Mouse (Mus musculus): ENCODE data around the gene Slc25a36. TPM values are rescaled to one million over a fixed set of nuclear protein-coding genes. Genes with fewer than 3 reads are reported as not detected.
A peak's percentile ranks its signal among the peaks of the same experiment; 100 is the strongest.

The Slc25a36 gene
- total RNA-seq, 2 experiments from 2014 or later: 38.8 to 42.5 TPM

DNA sequence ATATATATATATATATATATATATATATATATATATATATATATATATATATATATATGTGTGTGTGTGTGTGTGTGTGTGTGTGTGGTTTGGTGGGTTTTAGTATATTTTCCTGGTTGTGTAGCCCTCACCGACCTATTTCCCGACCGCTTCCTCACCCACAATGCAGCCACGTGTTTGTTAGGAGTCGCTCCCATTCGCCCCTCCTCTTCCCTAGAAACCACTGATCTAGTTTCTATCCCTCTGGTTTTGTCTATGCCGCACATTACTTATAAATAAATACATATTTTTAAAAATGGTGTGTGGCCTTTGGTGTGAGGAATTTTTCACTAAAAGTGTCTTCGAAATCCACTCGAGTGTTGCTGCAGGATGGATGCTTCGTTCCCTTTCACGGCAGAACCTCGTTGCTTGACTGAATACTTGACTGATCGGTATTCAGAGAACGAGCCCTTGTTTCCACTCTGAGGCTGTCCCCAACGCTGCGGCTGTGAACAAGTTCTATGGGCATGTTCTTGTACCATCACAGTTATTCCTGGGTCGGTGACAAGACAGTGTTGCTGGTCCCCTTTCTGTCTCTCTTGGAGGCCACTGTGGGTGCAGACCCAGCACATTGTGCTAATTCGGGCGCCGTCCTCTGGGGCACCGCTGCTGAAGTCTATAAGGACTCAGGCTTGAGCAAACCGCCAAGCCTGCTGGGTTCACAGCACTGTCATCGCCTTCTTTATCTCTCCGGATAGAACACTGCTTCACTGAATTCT, 2.0 kb upstream of the Slc25a36 start:
- DNase-seq (ENCODE audit: low spot score): no peak
- intact Hi-C loops (cut with DNase I): no loop called here

DNA sequence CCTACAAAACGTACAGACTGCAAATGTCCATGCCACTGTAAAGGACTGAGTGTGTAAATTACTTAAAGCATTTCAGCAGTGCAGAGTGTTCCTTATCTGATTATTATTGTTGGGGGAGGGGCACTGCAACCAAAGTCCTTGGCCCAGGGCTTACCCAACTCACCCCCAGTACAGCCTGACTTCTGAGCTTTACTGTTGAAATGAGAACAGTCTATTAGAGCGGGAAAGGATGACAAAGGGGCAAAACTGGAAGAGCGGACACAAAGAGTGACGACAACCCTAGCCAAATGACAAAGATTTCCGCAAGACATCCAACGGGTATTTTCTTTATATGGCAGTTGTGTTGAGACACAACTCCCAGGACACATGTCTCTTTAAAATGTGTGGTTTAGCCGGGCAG, 1.3 kb upstream of the Slc25a36 start:
- DNase-seq (ENCODE audit: low spot score): no peak
- intact Hi-C loops (cut with DNase I): no loop called here

DNA sequence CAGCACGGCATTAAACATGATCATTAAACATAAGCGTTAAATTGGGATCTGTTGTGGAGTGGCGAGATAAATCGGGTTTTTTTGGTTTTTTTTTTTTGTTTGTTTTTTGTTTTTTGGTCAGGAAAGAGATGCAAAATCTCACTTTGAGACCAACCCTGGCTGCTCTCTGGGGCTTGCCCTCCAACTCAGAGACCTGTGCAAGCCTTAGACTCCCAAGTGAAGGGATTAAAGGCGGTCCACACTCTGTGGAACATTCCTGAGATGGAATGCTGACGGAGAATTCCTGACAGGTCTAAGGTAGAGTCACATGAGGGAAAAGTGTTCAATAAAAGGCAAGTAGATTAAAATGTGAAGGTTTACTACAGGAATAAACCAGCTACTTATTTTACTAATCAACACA, 549 bp upstream of the Slc25a36 start:
- intact Hi-C loops (cut with DNase I): no loop called here
- DNase-seq (ENCODE audit: low spot score): no peak

DNA sequence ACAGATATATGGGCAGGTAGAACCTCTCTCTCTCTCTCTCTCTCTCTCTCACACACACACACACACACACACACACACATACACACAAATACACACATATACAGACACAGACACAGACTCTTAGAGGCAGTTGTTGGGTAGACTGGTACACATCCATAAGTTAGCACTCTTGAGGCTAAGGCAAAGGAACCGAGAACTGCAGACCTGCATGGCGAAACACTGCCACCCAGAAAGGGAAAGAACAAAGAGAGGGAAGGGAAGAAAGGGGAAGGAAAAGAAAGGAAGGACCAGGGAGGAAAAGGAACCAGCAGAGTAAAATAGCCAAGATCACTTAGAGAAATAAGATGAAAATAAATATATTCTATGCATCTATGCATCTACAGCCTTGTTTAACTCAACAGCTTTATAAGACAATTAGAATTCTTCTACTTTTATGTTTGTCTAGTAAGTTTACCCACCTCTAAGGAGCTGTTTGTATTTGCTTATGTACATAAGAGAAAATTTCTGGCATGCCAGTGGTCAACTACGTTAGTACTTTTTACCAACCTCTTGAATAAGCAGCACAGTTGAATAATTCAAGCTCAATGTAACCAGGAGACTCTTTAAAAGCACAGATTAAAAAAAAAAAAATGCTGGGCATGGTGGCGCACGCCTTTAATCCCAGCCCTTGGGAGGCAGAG, 4.3 kb downstream of the Slc25a36 start:
- intact Hi-C loops (cut with DNase I): no loop called here
- DNase-seq (ENCODE audit: low spot score): no peak

DNA sequence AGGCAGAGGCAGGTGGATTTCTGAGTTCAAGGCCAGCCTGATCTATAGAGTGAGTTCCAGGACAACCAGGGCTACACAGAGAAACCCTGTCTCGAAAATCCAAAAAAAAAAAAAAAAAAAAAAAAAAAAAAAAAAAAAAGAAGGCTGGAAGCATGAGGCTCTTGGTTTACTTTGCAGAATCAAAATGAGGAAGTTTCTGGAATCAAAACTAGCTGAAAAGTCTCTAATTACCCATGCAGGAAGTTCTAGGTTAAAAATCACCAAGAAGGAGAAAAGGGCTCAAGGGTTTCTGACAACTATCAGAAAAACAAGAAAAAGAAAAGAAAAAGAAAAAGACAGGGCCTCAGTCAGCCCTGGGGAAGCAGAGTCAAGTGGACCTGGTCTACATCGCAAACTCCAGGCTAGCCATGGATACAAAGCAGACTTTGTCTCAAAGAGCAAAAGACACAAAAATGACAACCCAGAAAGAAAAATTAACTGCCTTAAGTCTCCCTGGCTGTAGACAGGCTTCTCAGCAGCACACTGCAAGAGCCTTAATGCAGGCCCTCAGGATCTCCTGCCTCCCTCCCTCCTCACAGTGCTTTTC, 5.5 kb downstream of the Slc25a36 start:
- DNase-seq (ENCODE audit: low spot score): no peak
- intact Hi-C loops (cut with DNase I): no loop called here

DNA sequence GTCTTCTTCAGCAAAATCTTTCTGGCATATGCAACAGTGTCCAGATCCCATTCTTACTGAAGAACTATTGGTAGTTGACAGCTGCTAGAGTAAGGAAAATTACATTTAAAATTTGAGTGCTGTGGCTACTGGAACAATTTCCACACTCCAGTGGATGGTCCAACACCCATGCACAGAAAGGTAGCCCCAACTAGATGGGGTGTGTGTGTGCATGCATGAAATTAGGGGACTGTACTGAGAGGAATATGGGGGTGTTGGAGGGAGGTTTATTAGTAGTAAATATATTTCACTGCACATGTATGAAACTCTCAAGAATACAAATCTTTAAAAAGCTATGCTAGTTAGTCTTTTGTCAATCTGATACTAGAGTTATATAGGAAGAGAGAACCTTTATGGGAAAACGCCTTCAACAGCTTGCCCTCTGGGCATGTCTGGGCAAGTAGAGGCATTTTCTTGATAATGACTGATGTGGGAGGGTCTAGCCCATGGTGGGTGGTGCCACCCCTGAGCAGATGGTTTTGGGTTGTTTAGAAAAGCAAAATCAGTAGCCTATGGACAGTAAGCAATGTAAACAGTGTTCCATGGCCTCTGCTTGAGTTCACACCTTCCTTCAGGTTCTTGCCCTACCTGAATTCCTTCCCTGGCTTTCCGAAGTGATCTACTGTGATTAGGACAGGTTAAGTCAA, 7.4 kb downstream of the Slc25a36 start:
- intact Hi-C loops (cut with DNase I): no loop called here
- DNase-seq (ENCODE audit: low spot score): no peak

DNA sequence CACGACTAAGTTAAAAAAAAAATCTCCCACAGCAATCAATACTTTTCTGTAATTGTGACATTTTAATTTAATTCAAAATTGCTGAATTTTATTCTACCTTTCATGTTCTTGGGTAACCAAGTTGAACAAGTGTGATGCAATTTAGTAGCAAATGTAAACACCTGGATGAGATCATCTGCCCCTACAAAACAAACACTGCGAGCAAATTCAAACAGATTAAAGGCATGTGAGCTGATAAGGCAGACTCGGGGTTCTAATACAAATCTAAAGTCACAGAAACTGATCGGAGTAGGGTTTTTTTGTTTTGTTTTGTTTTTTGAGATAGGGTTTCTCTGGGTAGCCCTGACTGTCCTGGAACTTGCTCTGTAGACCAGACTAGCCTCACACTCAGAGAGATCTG, 12.0 kb downstream of the Slc25a36 start:
- no peak for DNase-seq (ENCODE audit: low spot score)
- intact Hi-C loops (cut with DNase I): no loop called here

DNA sequence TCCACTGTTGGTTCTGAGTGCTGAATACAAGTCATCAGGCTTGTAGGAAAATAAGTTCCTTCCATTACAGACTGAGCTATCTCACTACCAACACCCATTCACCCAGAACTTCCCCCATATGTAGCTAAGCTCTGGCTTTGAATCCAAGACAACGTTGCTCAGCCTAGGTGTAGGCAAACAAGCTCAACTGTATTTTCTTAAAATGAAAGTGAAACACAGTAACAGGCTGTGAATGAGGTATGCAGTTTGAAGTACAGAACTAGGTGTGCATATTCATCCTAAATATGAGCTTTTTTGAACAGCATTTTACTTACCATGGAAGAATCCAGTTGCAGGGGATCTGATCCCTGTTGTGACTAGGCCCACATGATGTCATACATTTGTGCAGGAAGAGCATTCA, 14.8 kb downstream of the Slc25a36 start:
- no peak for DNase-seq (ENCODE audit: low spot score)
- intact Hi-C loops (cut with DNase I): no loop called here

DNA sequence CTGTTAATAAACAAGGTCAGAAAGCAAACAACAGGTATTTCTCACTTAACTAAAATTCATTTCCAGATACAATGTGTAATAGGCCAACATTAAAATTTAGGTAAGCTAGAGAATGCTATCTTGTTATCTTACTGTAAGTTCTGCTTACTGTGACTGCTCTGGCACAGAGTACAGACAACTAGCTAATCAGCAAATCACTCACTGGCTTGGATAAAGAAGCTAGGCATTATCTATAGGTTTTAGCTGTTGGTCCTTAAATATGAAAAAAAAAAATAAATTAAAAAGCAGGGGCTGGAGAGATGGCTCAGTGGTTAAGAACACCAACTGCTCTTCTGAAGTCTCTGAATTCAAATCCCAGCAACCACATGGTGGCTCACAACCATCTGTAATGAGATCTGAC, 23.1 kb downstream of the Slc25a36 start:
- DNase-seq (ENCODE audit: low spot score): no peak
- intact Hi-C loops (cut with DNase I): no loop called here

DNA sequence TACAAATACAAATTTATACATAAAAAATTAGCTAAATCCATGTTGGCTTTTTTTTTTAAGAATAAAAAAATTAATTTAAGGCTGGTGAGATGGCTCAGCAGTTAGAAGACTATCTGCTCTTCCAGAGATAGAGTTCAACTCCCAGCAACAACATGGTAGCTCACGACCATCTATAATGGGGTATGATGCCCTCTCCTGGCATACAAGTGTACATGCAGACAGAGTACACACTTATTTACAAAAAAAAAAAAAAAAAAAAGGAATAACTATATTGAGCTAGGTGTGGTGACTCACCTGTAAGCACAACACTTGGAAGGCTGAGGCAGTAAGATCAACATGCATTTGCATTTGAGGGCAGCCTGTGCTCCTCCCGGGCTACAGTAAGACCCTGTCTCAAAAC, 26.3 kb downstream of the Slc25a36 start:
- DNase-seq (ENCODE audit: low spot score): no peak
- intact Hi-C loops (cut with DNase I): no loop called here

DNA sequence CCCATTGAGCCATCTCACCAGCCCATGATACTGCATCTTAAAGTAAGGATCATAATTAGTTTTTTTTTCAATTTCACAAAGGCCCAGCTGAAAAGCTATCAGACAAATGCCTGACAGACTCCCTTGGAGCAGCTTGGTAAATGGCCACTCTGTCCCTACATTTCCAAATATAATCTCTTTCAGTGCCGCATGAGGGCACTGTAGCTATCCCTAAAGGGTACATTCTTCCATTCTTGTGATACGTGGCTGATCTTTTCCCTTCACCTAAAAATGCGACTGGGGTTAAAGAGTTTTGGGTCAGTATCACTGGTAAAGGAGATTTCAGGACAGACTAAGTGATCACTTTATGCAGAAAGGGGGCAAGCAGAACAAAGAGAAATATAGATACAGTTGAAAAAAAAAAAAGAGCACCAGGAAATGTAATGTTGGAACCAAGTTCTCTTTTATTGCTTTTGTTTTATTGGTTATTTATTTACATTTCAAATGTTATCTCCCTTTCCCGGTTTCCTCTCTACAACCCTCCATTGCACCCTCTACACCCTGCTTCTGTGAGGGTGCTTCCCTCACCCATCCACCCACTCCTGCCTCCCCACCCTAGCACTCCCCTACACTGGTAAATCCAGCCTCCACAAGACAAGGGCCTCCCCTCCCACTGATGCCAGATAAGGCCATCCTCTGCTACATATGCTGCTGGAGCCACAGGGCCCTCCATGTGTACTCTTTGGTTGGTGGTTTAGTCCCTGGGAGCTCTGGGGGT, 29.7 kb downstream of the Slc25a36 start:
- intact Hi-C loops (cut with DNase I): no loop called here
- no peak for DNase-seq (ENCODE audit: low spot score)

DNA sequence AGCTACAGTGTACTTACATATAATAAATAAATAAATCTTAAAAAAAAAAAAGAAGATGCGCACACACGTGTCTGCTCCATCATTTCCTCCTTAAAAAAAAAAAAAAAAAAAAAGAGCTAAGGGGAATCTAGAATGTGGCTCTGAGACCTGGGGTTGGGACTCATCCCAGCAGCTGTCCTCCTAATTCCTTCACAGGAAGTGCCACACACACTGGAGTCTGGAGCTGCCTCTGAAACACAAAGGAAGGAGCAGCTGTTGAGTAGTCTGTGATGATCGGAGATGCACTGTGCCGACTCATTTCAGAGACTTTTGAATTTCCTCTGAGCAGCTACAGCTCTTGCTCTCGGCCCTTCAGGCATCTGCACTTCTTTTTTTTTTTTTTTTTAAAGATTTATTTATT, 41.0 kb downstream of the Slc25a36 start:
- intact Hi-C loops (cut with DNase I): no loop called here
- no peak for DNase-seq (ENCODE audit: low spot score)

DNA sequence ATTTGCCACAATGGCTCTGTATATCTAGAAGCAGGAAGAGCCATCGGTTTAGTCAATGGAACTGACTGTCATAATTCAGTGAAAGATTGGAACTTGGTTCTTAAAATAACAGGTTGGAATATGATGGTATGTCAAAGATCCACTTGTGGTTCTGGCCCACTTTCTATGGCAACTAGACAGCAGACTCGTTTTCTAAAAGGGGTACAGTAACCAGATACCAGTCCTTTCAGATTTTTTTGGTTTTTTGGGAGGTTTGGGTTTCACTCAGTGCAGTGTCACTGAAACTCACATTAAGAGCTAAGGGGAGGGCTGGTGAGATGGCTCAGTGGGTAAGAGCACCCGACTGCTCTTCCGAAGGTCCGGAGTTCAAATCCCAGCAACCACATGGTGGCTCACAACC, 41.5 kb downstream of the Slc25a36 start:
- DNase-seq (ENCODE audit: low spot score): no peak
- intact Hi-C loops (cut with DNase I): no loop called here

DNA sequence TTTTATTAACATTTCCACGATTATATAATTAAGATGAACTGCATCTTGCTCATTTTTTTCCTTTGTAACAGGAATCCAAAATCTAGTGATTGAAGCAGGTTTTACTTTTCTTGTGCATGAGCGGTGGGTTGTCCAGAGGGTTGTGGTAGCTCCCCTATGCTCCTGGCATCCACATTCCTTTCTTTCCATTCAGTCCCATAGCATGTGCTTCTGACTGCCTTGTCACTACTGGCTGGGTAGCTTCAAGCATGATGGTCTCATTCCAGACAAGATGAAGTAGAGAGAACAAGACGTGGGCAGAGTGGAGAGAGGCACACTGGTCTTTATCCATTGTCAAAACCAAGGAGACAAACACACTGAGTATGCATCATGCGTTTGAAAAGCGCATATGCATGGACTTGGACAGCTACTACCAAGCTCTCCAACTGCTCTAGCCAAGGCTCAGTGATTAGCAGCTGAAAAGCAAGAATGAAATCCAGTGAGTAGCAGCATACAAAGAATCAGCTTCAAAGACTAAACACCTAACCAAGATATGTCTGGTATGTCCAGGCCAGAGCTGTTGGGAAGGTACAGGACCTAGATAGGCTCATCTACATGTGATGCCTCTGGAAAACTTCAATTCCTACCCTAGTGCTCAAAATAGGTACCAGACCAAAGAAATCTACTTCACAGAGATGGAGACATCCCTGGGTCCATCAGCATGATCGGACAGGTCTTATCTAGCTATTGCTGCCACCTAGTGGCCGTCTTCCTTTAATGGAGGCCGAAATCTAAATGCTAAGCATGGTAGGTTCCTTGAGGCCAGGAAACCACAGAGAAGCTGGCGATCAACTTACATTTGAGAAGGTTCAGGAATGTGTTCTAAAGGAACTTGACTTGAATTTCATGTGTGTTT, 42.5 kb downstream of the Slc25a36 start:
- peak; percentile 8 for DNase-seq (ENCODE audit: low spot score)
- intact Hi-C loops (cut with DNase I): loop anchor here (1.0 kb wide), 2 partner anchors 107 to 152 kb away; no protein-coding TSS in a partner anchor

DNA sequence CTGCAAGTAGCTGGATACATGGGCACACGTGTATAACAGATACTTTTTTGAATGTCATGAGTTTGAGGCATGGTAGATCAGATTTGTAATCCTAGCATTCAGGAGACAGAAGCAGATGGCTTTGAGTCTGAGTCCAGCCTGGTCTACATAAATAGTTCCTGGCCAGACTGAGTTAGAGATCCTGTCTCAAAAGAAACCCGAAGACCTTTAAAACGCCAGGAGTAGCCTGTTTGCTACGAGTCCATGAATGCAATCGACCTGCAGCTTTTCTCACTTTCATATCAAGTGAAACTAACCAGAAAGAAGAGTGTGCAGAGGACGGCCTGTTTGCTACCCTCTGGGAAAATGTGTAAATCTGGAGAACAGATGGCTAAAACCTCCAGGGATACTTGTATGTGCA, 43.2 kb downstream of the Slc25a36 start:
- intact Hi-C loops (cut with DNase I): loop anchor here (1.0 to 2.0 kb wide), 3 partner anchors 49 to 151 kb away; partner anchors contain the start of gene Spsb4
- no peak for DNase-seq (ENCODE audit: low spot score)

DNA sequence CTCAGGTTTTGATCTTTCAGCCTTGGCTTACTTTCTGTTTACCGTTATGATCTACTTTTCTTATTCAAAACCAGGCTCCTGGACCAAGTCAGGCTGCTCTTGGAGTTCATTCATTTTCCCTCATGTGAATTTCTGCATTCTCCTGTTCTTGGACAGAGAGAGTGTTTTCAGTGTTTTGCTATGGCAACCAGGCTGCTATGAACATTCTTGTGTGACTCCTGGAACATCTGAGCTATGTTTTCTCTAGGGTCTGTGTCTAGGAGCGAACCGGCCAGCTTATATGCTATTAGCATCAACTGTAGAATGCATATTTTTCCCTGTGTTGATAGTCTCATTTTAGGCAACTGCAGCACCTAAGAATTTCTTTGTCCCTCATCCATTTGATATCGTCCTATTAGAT, 45.1 kb downstream of the Slc25a36 start:
- DNase-seq (ENCODE audit: low spot score): no peak
- intact Hi-C loops (cut with DNase I): loop anchor here (2.0 kb wide), 1 partner anchor 47 kb away; the partner anchor contains the start of gene Spsb4

DNA sequence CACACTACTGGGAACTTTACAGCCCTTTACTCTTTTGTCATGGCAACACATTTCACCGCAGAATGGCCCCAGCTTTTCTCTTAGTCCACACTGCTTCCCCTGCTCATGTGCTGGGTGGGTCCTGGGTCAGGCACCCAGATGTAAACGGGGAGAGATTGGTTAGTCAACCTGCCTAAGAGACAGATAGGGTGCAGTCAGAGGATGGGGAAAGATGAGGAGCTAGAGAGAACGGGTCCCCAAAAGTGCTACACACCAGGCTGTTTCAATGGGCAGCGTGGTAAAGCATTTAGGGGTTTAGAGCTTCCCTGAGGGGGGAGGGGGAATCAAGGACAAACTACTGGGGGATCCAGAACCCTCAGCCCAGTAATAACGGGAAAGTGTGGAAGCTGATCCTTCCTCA, 45.7 kb downstream of the Slc25a36 start:
- intact Hi-C loops (cut with DNase I): no loop called here
- DNase-seq (ENCODE audit: low spot score): no peak

DNA sequence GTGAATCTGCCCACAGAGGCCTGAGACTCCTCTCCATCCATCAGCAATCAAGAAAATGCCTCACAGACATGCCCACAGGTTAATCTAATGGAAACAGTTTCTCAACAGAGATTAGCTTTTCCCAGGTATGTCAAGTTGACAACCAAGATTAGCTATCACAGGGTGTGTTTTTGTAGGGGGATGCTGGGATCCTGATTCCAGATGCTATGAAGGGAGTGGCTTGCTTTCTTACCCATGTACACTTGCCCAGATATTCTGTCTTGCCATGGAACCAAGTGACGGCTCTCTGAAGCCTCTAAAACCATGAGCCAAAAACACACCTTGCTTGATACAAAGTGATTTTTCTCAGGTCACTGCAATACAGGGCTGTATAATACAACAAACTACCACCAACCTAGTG, 46.8 kb downstream of the Slc25a36 start:
- no peak for DNase-seq (ENCODE audit: low spot score)
- intact Hi-C loops (cut with DNase I): no loop called here

DNA sequence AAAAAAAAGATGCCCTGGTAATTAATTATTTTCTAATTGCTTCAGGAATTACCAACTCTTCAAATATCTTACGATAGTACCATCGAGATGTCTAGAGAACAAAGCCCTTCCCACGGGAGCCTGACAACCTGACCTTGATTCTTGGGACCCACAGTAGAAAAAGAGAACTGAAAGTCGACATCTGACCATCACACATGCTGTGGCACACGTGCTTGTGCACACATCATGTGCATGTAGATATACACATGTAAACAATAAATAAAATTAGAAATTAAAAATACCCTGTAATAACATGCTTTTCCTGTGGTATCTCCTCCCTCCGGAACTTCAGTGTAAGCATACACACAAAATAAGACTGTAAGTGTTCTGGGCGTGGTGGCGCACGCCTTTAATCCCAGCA, 49.3 kb downstream of the Slc25a36 start:
- DNase-seq (ENCODE audit: low spot score): no peak
- intact Hi-C loops (cut with DNase I): no loop called here

Measured in heart, postnatal 25 days (tissue).